Mouse (Mus musculus) A20 (cell line): ENCODE measurements at regions not wholly inside any gene's neighbourhood (a gene's known extent, or its start where the extent isn't known, plus 50 kb on each side); places are given as distances from the start of the nearest gene placed in this dataset.
A peak's percentile ranks its signal among the peaks of the same experiment; 100 is the strongest.

Experiments used
- DNase-seq: peaks from one replicate; pipeline ENCODE4 v3.0.0-alpha.2; 2011; ENCODE audit warnings: low read depth, low spot score

DNA sequence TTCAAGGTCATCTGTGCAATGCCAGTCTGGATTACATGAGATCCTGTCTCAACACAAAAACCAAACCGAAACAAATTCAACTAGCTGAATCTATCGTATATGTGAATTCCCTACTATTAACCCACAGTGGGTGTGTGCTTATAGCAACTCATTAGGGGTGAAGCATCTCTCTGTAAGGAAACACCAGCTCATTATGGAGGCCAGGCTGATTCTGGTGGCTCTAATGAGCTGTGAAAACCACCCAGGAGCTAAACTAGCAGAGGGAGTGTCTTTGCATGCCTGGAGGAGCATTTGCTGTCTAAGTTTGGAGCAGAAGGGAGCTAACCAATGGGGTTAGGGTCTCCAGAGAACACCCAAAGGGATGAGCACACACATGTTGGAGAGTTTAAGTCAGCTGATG, 54.1 kb upstream of the Adamts2 start:
- no peak for DNase-seq

DNA sequence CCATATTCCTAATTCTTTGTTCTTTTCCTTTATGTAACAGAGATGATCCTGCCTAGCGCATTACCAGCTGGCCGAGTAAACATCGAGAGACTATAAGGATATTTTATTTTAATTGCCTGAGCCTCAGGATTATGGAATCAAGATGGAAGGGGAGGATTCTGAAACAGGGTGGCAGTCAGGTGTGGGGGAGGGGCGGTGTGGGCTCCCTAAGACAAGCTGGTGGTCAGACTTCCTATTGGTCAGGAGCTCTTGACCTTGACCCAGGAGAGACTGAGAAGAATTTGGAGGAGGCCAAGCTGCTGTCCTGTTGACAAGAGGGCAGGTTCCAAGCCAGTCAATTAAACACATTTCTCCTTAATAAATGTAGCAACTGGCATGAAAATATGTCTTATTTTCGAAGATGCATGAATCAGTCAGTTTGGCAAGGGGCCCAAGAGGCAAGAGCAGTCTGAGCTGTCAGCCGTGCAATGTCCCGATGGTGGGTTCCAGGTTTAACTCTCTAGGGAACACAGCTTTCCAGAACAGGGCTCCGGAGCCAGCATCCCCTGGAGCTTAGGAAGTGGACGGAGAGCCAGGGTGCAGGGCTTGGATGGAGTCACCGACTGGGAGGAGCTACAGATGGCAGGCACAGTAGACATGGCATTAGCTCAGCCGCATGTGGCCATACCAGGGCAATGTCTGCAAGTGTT, 55.3 kb upstream of the Adamts2 start:
- DNase-seq: no peak

DNA sequence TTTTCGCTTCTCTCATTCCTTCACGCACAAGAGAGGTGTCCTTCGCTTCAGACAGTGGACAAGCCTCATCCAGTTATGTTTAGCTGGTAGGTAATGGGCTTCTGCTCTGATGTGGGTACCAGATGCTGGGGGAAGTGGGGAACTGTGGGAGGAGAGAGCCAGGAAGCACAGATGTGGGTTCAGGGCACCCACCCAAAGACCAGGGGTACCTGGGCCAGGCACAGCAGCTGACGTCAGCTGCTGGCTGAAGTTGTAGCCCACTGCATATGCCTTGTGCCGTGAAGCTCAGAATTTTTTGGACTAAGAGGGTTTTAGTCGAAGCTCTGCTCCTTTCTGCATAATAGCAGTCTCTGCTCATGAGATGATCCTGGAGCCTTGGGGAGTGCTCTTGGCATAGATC, 56.5 kb upstream of the Adamts2 start:
- no peak for DNase-seq

- no peak for DNase-seq
These were observed 61.7 kb upstream of the Adamts2 start for GRCm38 (mm10) chr11:50540136-50540535.

GRCm38 (mm10) chr11:50534266-50534665, 67.6 kb upstream of the Adamts2 start:
- no peak for DNase-seq

- no peak for DNase-seq
These were observed 74.0 kb upstream of the Adamts2 start for GRCm38 (mm10) chr11:50527923-50528322.

DNA sequence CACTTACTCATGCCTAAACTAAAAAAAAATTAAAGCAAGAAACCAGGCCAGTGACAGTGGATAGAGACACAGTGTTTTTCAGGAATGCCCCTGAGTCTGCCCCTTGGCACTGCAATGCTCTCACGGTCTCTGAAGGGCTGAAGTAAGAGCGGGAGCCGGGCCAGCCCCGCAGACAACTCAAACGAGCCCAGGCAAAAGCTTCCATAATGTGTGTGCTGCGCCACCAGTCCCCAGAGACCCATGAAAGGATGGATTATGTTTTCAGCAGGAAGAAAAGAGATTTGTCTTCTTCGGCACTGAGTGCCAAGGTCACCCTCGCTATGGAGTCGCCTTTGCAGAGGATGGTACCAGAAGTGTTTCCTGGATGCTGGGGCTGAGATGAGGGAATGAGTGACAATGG, 81.7 kb upstream of the Adamts2 start:
- DNase-seq: no peak

- peak; percentile 72 for DNase-seq
These were observed 77.0 kb upstream of the Rufy1 start for GRCm38 (mm10) chr11:50507882-50508281.

- DNase-seq: no peak
These were observed 76.5 kb upstream of the Rufy1 start for GRCm38 (mm10) chr11:50507498-50507824.

GRCm38 (mm10) chr11:50506820-50507497, 76.0 kb upstream of the Rufy1 start:
- DNase-seq: no peak

DNA sequence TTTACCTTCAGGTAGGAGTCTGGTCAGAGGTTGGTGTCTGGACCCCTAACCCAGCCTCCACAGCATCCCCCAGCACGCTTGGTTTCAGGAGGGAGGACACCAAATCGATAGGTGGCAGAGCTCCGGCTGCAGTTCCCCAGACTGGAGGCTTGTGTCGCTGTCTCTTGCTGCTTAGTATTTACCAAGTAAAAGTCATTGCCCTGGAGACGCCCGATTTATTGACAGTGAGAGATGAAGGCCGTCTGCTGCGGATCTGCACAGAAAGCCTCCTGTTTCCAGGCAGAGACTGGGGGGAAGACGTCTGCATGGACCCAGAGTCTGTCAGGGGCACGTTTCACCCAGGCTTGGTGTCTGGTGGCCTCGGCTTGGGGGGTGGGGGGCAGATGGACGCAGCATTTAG, 70.4 kb upstream of the Rufy1 start:
- DNase-seq: no peak

- DNase-seq: no peak
These were observed 62.2 kb upstream of the Rufy1 start for GRCm38 (mm10) chr11:50493123-50493476.

DNA sequence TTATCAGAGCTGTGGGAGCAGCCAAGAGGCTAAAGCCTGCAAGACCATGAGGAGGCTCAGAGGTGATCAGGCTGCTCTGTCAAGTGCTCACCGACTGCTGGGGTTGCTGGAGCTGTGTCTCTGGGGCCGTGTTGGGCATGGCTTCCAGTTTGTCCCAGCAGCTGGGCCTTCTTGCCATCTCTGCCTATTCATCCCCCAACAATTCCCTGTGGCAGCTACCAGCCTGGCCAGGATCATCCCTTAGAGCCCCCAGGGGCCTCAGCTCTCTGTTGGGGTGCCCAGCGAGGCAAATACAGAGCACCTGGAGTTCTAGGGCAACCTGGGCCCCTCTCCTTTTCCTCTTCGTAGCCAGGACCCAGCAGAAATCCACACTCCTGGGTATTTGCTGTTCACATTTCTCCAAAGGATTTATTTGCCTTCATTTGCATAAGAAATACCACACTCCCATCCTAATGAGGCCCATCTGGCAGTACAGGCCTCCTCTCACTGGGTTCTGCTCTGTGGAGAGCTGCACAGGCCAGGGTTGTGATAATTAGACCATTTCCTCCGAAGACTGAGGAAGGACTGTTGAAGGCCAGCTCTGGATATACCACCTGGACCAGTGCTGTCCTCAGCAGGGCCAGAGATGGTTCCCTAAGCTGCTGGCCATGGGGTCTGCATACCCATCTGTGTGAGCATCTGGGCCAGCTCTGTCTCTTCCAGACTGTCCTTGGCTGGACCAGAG, 61.6 kb upstream of the Rufy1 start:
- DNase-seq: no peak

DNA sequence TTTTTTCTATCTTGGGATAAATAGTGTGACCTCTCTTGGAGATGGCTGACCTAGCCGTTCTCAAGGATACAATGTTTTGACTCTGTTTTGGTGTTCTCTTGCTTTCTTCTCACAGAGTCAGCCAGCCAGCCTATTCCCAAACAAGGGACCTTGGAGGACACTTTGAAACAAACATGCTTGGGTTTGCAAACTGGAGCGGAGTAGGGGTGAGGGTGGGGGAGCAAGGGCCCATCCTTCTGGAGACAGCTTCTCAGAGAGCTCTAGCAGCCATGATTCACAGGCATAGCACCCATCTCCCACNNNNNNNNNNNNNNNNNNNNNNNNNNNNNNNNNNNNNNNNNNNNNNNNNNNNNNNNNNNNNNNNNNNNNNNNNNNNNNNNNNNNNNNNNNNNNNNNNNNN, 52.9 kb upstream of the Rufy1 start:
- no peak for DNase-seq

- peak; percentile 60 for DNase-seq
These were observed 52.2 kb upstream of the Rufy1 start for GRCm38 (mm10) chr11:50483116-50483515.

DNA sequence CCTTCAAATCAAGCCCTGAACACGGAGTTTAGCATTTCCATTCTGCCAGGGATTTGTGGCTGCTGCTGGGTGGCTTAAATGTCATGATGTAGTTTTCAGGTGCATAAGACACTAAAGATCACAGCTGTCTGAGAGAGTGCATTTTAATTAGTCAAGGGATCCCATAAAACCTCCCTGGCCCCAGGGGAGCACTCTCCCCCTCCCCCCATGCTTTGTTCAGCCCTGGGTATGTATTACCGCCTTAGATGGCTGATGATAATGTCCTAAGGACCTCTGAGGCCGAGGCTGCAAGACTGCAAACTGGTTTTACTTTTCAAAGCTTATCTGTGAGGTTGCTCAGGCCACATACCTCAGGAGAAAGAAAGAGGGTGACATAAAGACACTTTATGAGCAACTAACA, 51.7 kb upstream of the Rufy1 start:
- no peak for DNase-seq
